Mouse (Mus musculus) lung, postnatal 0 days (tissue): ENCODE data around the gene Fars2. TPM values are rescaled to one million over a fixed set of nuclear protein-coding genes. Genes with fewer than 3 reads are reported as not detected.

Source experiments
- ATAC-seq: fragments of 200-750 bp; cut with Nextera tagmentation; 2 replicates; pipeline ENCODE4 v1.8.0; 2017; ENCODE audit warnings: moderate library complexity
- DNase-seq: peaks from one replicate; pipeline ENCODE4 v3.0.0-alpha.2; 2016; ENCODE audit warnings: low spot score
- H3K27ac ChIP-seq: fragments of 300-500 bp; sonication (generic); 2 replicates; pipeline ENCODE4 v1.5.1; 2014; ENCODE audit warnings: antibody characterized with exemption, mild to moderate bottlenecking, low read length, mixed read lengths
- H3K27me3 ChIP-seq: fragments of 300-500 bp; sonication (generic); replicated peaks from 2 replicates; pipeline ENCODE4 v1.6.1; 2014; ENCODE audit warnings: low read length, mixed read lengths; ENCODE audit not compliant: insufficient read depth
- H3K36me3 ChIP-seq: fragments of 300-500 bp; sonication (generic); 2 replicates; pipeline ENCODE4 v1.6.1; 2014; ENCODE audit warnings: low read length, mixed read lengths; ENCODE audit not compliant: insufficient read depth
- H3K4me1 ChIP-seq: fragments of 300-500 bp; sonication (generic); 2 replicates; pipeline ENCODE4 v1.6.1; 2014; ENCODE audit warnings: antibody characterized with exemption, low read depth, low read length, mixed read lengths; ENCODE audit not compliant: insufficient read depth
- H3K4me2 ChIP-seq: fragments of 300-500 bp; sonication (generic); replicated peaks from 2 replicates; pipeline ENCODE4 v1.6.1; 2014; ENCODE audit warnings: low read depth, mild to moderate bottlenecking, low read length, moderate library complexity, mixed read lengths
- H3K4me3 ChIP-seq: fragments of 300-500 bp; sonication (generic); 2 replicates; pipeline ENCODE4 v1.5.1; 2014; ENCODE audit warnings: low read depth, low read length
- H3K9ac ChIP-seq: fragments of 300-500 bp; sonication (generic); replicated peaks from 2 replicates; pipeline ENCODE4 v1.6.1; 2014; ENCODE audit warnings: low read depth, mild to moderate bottlenecking
- H3K9me3 ChIP-seq: fragments of 300-500 bp; sonication (generic); 2 replicates; pipeline ENCODE4 v1.6.1; 2016; ENCODE audit warnings: low read length, mixed read lengths
- CTCF ChIP-seq: IDR thresholded peaks from 2 replicates; pipeline ENCODE4 v1.5.1; 2016; ENCODE audit warnings: antibody characterized with exemption, mild to moderate bottlenecking
- EP300 ChIP-seq: IDR thresholded peaks from 2 replicates; pipeline ENCODE4 v1.6.1; 2016; ENCODE audit warnings: antibody characterized with exemption, mild to moderate bottlenecking, control low read depth
- WGBS: fragments of 180-500 bp; shearing (Covaris S2); extraction: QIAGEN DNeasy Blood & Tissue Kit; methylation state at CpG from one replicate; pipeline ENCODE4 v1.1.7; 2014; 5-methylcytosine and 5-hydroxymethylcytosine counted together
- polyA plus RNA-seq: library from polyadenylated mRNA; unstranded; fragments of >200 nt; fragmentation: Nextera tagmentation; extraction: Ambion mirVana; gene quantifications from 2 replicates; pipeline ENCODE4 v1.2.1, GENCODE M21; 2015

Fars2 gene
- polyA plus RNA-seq, 1 experiment from 2014 or later = 33.2 TPM

DNA sequence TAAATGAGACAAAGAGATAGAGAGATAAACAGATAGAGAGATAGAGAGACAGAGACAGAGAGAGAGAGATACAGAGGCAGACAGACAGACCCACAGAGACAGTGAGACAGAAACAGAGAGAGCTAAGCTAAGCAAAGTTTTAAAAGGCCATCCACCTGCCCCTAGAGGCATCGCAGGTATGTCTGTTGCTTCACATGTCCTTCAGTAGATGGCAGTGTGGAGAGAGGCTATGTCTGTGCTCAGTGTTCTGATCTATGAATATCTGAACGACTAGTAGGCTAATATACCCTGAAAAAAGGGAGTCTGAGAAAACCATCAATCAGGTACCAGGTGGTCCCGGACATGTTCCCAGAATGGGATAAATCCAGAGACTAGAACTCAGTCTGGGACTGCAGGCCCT is 537.0 kb downstream of the Fars2 start:
- ATAC-seq = no peak
- 66% methylated on average over 3 of the region's 3 CpGs for WGBS
- TF ChIP-seq CTCF = peak; percentile 39; the same call in 1 of the 2 replicates
- no peak for TF ChIP-seq EP300
- Histone ChIP-seq H3K9me3 (no peaks in the 10 kb centered on the region), H3K4me3 (no peak overlapping the region), H3K4me1 (no peaks in the 10 kb centered on the region), H3K9ac (no peak overlapping the region), H3K27me3 (no peaks in the 10 kb centered on the region), H3K36me3 (no peaks in the 10 kb centered on the region), H3K4me2 (no peak overlapping the region), H3K27ac (no peak overlapping the region)
- no peak for DNase-seq

DNA sequence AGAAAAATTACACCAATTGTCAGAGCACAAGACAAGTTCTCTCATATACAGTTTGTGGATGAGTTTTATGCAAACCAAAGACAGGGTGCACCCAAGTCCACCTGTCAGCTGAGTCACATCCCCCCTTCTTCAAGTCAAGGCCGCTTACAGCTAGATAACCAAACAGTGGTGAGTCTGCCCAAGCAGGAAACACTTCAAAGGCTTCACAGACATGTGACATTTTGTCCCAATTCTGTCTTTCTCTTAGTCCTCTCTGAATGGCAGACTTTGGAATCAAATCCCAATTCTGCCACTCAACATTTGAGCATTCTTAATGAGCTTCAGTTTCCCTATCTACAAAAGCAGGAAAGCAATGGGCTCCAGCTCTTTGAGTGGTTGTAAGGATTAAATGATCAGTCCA is 562.1 kb downstream of the Fars2 start:
- DNase-seq = no peak

DNA sequence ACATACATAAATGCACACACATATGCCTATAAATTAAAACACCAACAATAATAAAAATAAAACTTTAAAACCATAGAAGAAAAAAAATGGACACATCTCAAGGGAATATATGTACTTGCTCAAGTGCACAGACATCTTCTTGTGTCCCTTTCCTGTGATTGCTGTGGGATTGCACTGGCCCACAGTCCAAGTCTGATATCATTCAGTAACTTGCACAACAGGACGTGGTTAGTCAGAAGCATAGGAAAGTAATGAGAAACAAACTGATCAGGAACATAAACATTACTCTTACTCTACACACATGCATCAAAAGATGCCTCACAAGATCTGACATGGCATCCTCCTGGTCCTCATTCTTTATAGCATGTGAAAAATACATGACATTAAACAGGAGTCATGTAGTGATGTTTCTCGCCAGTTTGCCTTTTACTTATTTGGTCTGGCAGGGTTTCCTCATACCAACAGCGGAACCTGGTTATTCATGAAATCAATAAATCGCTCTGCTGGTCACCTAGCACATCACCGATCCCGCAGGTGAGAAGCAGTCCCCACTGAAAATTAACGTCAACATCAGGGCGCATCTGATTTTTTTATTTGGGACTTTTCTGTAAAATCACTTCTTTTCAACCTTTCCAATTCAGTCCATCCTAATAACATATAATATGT is 563.6 kb downstream of the Fars2 start:
- Histone ChIP-seq H3K4me2 (no peak overlapping the region), H3K4me3 (no peak overlapping the region), H3K9ac (no peak overlapping the region), H3K27me3 (no peaks in the 10 kb centered on the region), H3K27ac (no peak overlapping the region), H3K36me3 (no peaks in the 10 kb centered on the region), H3K9me3 (no peaks in the 10 kb centered on the region), H3K4me1 (no peaks in the 10 kb centered on the region)
- TF ChIP-seq CTCF (no peak), EP300 (no peak)
- DNase-seq = no peak
- ATAC-seq = no peak
- WGBS = 81% methylated on average over 8 of the region's 8 CpGs

More for the DNA sequence above, 562.1 kb downstream of the Fars2 start:
- Histone ChIP-seq H3K4me3 (no peak overlapping the region), H3K9me3 (no peaks in the 10 kb centered on the region), H3K4me1 (no peaks in the 10 kb centered on the region), H3K9ac (no peak overlapping the region), H3K27me3 (no peaks in the 10 kb centered on the region), H3K27ac (no peak overlapping the region), H3K4me2 (no peak overlapping the region), H3K36me3 (no peaks in the 10 kb centered on the region)
- TF ChIP-seq EP300 (no peak), CTCF (no peak)
- no peak for ATAC-seq
- WGBS = 21% methylated on average over 1 of the region's 1 CpGs

DNA sequence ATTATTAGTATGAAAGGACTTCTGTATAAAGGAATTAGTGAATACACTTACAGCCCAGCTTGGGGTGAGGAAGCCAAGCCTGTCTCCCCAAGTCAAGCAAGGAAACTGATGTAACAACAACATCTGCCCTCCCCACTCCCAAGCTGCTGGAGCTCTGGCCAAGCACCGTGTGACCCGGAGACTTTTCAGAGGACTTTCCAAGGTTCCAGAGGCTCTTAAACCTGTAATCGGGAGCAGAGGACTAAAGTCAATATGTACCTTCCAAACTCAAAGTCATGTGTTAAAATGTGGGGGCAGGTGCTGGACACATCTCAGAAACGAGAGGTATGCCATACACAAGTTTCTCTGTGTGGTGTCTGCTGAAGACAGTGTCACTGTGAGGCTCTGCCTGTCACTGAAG is 566.4 kb downstream of the Fars2 start:
- H3K4me1 ChIP-seq = no peaks in the 10 kb centered on the region
- no peaks in the 10 kb centered on the region for H3K27me3 ChIP-seq
- 49% methylated on average over 4 of the region's 4 CpGs for WGBS
- H3K4me3 ChIP-seq = no peak overlapping the region
- no peak overlapping the region for H3K27ac ChIP-seq
- DNase-seq (no peak), ATAC-seq (no peak)
- H3K9me3 ChIP-seq = no peaks in the 10 kb centered on the region
- H3K4me2 ChIP-seq = no peak overlapping the region
- H3K9ac ChIP-seq = no peak overlapping the region
- TF ChIP-seq CTCF (no peak), EP300 (no peak)
- no peaks in the 10 kb centered on the region for H3K36me3 ChIP-seq

DNA sequence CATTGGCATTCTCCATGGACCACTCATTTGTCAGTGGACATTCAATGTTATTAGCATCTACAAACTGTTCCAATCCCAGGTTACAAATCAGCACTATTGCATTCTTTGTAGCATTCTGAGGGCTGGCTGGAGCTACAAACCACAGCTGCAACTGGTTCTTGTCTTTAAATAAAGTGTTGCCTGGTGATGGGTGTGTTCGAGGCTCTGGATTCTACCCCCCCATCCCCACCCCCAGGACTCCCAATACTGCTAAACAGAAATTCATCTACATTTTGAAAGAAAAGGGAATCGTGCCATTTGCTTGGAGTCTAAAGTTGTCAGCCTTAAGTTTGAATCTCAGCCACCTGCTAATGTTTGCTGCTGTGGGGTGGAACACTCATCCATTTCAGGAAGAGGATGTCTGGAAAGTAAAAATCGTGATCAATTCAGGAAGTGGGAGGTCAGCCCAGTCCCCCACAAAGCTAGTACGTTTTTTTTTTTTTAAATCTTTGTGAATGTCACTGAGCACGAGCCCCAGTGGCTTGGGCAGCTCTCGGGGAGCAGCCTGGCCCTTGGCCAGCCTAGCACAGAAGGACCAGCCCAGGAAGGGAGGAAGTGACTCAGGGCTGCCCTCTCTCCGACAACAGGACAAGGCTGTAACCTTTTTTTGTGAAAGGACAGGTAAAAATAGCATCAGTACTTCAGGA is 578.4 kb downstream of the Fars2 start:
- H3K4me1 ChIP-seq = no peaks in the 10 kb centered on the region
- WGBS = 38% methylated on average over 7 of the region's 7 CpGs
- TF ChIP-seq EP300 (no peak), CTCF (no peak)
- 0 out of 2 replicates have a peak overlapping the region, but pooled peaks have one; percentile 8 for H3K4me2 ChIP-seq
- H3K27ac ChIP-seq = no peak overlapping the region
- no peaks in the 10 kb centered on the region for H3K9me3 ChIP-seq
- H3K27me3 ChIP-seq = no peaks in the 10 kb centered on the region
- H3K36me3 ChIP-seq = no peaks in the 10 kb centered on the region
- no peak overlapping the region for H3K4me3 ChIP-seq
- no peak overlapping the region for H3K9ac ChIP-seq
- peak; percentile 75 for ATAC-seq
- DNase-seq = peak; percentile 27

DNA sequence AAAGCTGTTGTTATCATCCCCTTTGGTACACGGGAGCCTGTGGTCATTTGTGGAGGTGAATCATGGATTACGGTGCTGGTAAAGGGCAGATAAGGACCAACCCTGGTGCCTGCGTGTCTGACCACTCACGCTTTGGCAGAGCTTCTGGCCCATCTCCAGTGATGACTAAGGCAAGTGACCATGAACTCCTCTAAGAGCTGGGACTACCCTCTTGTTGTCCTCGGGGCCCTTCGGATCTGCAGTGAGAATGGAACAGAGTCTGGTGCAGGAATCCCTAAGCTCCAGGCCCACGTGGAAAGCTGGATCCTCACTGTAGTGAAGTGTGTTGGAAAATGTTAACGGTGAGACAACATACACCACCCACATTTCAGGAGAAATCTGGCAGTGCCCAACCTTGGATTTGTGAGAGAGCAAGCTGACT is 579.1 kb downstream of the Fars2 start:
- peak; percentile 13 for DNase-seq

More for the DNA sequence above, 579.1 kb downstream of the Fars2 start:
- Histone ChIP-seq H3K27ac (no peak overlapping the region), H3K27me3 (no peaks in the 10 kb centered on the region), H3K9me3 (no peaks in the 10 kb centered on the region), H3K9ac (no peak overlapping the region), H3K4me1 (no peaks in the 10 kb centered on the region), H3K4me3 (no peak overlapping the region), H3K36me3 (no peaks in the 10 kb centered on the region), H3K4me2 (0 out of 2 replicates have a peak overlapping the region, but pooled peaks have one; percentile 8)
- ATAC-seq = peak; percentile 65
- TF ChIP-seq EP300 = peak; percentile 49; the same call in 1 of the 2 replicates
- TF ChIP-seq CTCF = no peak
- WGBS = 63% methylated on average over 8 of the region's 8 CpGs
